Mouse (Mus musculus) ES-E14 (cell line): ENCODE measurements at regions not wholly inside any gene's neighbourhood (a gene's known extent, or its start where the extent isn't known, plus 50 kb on each side); places are given as distances from the start of the nearest gene placed in this dataset.
A peak's percentile ranks its signal among the peaks of the same experiment; 100 is the strongest.

Source experiments
- DNase-seq: peaks from one replicate; pipeline ENCODE4 v3.0.0-alpha.2; 2013; ENCODE audit warnings: low read depth, low spot score
- H3K27ac ChIP-seq: 2 replicates; pipeline ENCODE4 v1.5.1; 2012; ENCODE audit warnings: low read depth, mild to moderate bottlenecking, low read length, moderate library complexity, mixed read lengths; ENCODE audit not compliant: poor library complexity, insufficient read depth, severe bottlenecking
- H3K36me3 ChIP-seq: 2 replicates; pipeline ENCODE4 v1.6.1; 2012; ENCODE audit warnings: mild to moderate bottlenecking, low read length, moderate library complexity, mixed read lengths; ENCODE audit not compliant: control insufficient read depth, poor library complexity, insufficient read depth, severe bottlenecking
- H3K4me1 ChIP-seq, 2 experiments: fragments of 150-350 bp in 1 of 2; sonication (generic) in 1 of 2; 2 replicates each; pipeline ENCODE4 v1.6.1; 2012; ENCODE audit warnings: low read length in 2 of 2, mild to moderate bottlenecking in 1 of 2, mixed read lengths in 1 of 2; ENCODE audit not compliant: control insufficient read depth in 2 of 2, insufficient read depth in 2 of 2, poor library complexity in 1 of 2
- H3K4me3 ChIP-seq, 2 experiments: fragments of 150-350 bp in 1 of 2; sonication (generic) in 1 of 2; 2 replicates each; pipeline ENCODE4 v1.5.1; 2012; ENCODE audit warnings: low read length in 2 of 2, low read depth in 1 of 2, mild to moderate bottlenecking in 1 of 2, mixed read lengths in 1 of 2; ENCODE audit not compliant: insufficient read depth in 1 of 2, poor library complexity in 1 of 2, severe bottlenecking in 1 of 2
- H3K9ac ChIP-seq: 2 replicates; pipeline ENCODE4 v1.6.1; 2012; ENCODE audit warnings: low read depth, mild to moderate bottlenecking, low read length, mixed read lengths; ENCODE audit not compliant: poor library complexity, insufficient read depth, severe bottlenecking
- H3K9me3 ChIP-seq: fragments of 150-350 bp; sonication (generic); 2 replicates; pipeline ENCODE4 v1.6.1; 2012; ENCODE audit warnings: low read depth, mild to moderate bottlenecking, low read length; ENCODE audit not compliant: control insufficient read depth, insufficient read depth
- CHD2 ChIP-seq: IDR thresholded peaks from 2 replicates; pipeline ENCODE4 v1.6.1; 2014; ENCODE audit warnings: mild to moderate bottlenecking, low read depth, low read length, inconsistent platforms
- HCFC1 ChIP-seq: IDR thresholded peaks from 2 replicates; pipeline ENCODE4 v1.6.1; 2012; ENCODE audit warnings: low read length, inconsistent platforms, borderline replicate concordance; ENCODE audit not compliant: insufficient read depth
- MAFK ChIP-seq: IDR thresholded peaks from 2 replicates; pipeline ENCODE4 v1.6.1; 2014; ENCODE audit warnings: mild to moderate bottlenecking, low read depth, low read length, inconsistent platforms; ENCODE audit not compliant: insufficient read depth
- ZC3H11A ChIP-seq: IDR thresholded peaks from 2 replicates; pipeline ENCODE4 v1.6.1; 2012; ENCODE audit warnings: low read depth, mild to moderate bottlenecking, inconsistent platforms, low read length, borderline replicate concordance
- ZNF384 ChIP-seq: IDR thresholded peaks from 2 replicates; pipeline ENCODE4 v1.6.1; 2012; ENCODE audit warnings: low read depth, low read length, inconsistent platforms
- in situ Hi-C, 2 experiments: fragments of 600-800 bp; cut with MboI; formaldehyde crosslinking; loops; one replicate each; pipeline ENCODE4 v1.15.1; 2025; ENCODE audit warnings: low sequenced_read_pairs in 2 of 2, inconsistent platforms in 1 of 2; ENCODE audit not compliant: unreplicated experiment in 2 of 2

DNA sequence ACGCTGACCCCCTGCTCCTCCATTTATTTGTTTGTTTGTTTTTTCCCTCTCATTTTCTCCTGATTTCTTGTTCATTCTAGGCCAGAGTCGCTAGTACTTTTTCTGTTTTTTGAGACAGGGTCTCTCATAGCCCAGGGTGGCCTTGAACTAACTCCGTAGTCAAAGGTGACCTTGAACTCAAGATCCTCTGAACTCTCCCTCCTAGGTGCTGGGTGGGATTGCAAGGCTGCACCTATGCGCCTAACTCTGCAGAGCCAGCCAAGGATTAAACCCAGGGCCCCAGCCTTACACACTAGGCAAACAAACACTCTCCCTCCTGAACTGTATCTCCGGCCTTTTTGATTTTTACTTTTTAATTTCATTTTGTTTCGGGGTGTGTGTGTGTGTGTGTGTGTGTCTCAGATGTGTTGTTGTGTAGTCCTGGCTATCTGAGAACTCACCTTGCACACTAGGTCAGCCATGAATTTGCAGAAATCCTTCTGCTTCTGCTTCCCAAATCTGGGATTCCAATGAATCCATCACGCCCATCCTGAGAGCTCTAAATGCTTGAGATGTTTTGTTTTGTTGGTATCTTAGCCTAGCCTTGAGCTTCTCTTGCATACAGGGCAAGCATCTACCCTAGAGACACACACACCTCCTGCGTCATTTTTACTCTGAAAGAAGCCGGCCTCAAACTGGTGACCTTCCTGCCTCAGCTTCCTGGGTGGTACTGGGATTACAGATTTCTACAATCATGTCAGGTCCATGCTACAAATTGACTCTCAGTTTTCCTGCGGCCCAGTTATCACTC lies 56.3 kb upstream of the Tbx3 start:
- H3K36me3 ChIP-seq: no peaks in the 10 kb centered on the region
- no peaks in the 10 kb centered on the region for H3K9me3 ChIP-seq
- no peak overlapping the region for H3K4me3 ChIP-seq
- H3K27ac ChIP-seq: peak overlapping the region; percentile 85
- peaks cover 4 to 27% of the 10 kb centered on the region in 2 experiments; a peak in 3 of 4 replicates for H3K4me1 ChIP-seq
- in situ Hi-C loops: no loop called here
- no peak for TF ChIP-seq ZC3H11A
- no peak for TF ChIP-seq HCFC1
- no peak for TF ChIP-seq CHD2
- no peak for TF ChIP-seq MAFK
- TF ChIP-seq ZNF384: no peak
- H3K9ac ChIP-seq: no peak overlapping the region
- DNase-seq: no peak

DNA sequence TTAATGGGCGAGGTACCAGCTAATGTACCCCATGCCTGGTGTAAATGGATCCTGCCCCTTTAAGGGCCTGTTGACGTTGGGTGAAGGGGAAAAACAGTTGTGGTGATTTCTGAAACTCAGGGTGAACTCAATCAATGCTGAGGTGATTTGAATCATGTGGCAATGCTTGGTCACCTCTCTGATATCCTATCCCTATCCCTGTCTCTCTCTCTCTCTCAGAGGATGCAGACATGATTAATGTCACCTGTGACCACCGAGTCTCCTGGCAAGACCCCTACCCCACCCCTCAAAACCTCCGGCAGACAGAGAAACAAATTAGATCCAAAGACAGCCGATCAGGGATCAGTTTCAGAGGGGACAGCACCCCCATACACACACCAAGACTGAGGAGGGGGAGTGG lies 54.8 kb upstream of the Tbx3 start:
- TF ChIP-seq ZC3H11A (no peak), ZNF384 (no peak), HCFC1 (no peak), CHD2 (no peak), MAFK (no peak)
- Histone ChIP-seq H3K4me1 (peaks cover 4 to 30% of the 10 kb centered on the region in 2 experiments; a peak in 3 of 4 replicates), H3K9ac (no peak overlapping the region; the same call in 1 of the 2 replicates), H3K36me3 (no peaks in the 10 kb centered on the region), H3K9me3 (no peaks in the 10 kb centered on the region), H3K27ac (peak overlapping the region; percentile 40; the same call in 1 of the 2 replicates), H3K4me3 (no peak overlapping the region)
- DNase-seq: no peak
- in situ Hi-C loops: no loop called here

GRCm38 (mm10) chr5:119617856-119618255 lies 52.6 kb upstream of the Tbx3 start:
- DNase-seq: no peak
- TF ChIP-seq CHD2 (no peak), HCFC1 (no peak), MAFK (no peak), ZNF384 (no peak), ZC3H11A (no peak)

DNA sequence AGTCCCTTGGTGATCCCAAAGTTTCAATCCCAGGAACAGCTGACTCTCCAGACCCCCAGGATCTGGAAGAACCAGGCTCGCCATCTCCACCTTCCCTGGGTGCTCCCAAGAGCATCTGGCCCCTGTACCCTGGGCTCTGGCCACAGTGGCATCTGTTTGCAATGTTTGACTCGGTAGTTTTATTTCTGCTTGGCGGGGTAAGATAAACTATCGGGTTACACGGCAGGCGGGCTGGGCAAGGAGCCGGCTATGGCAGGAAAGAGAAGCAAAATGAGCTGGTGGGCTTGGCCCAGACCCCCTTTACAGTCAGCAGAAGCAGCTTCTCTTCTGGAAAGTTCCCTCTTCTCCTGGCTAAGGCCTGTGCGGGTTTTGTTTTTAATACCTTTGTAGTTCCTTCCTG lies 50.6 kb upstream of the Tbx3 start:
- H3K27ac ChIP-seq: no peak overlapping the region
- no peak overlapping the region for H3K4me3 ChIP-seq
- DNase-seq: no peak
- in situ Hi-C loops: no loop called here
- no peak overlapping the region for H3K9ac ChIP-seq
- peaks cover 2 to 16% of the 10 kb centered on the region in 2 experiments; a peak in 3 of 4 replicates for H3K4me1 ChIP-seq
- TF ChIP-seq CHD2 (no peak), MAFK (no peak), HCFC1 (no peak), ZC3H11A (no peak), ZNF384 (no peak)
- no peaks in the 10 kb centered on the region for H3K9me3 ChIP-seq
- no peaks in the 10 kb centered on the region for H3K36me3 ChIP-seq

More at GRCm38 (mm10) chr5:119617856-119618255, 52.6 kb upstream of the Tbx3 start:
- Histone ChIP-seq H3K27ac (no peak overlapping the region), H3K9ac (no peak overlapping the region), H3K36me3 (no peaks in the 10 kb centered on the region), H3K4me1 (peaks cover 4 to 21% of the 10 kb centered on the region in 2 experiments; a peak in 3 of 4 replicates), H3K4me3 (no peak overlapping the region), H3K9me3 (no peaks in the 10 kb centered on the region)
- in situ Hi-C loops: no loop called here
